Mouse (Mus musculus) kidney, adult 8-10 months (tissue): ENCODE data around the gene Drd2.

Source experiments
- DNase-seq, 2 experiments: peaks; one replicate each; pipeline ENCODE4 v3.0.0; 2022

Drd2 gene

DNA sequence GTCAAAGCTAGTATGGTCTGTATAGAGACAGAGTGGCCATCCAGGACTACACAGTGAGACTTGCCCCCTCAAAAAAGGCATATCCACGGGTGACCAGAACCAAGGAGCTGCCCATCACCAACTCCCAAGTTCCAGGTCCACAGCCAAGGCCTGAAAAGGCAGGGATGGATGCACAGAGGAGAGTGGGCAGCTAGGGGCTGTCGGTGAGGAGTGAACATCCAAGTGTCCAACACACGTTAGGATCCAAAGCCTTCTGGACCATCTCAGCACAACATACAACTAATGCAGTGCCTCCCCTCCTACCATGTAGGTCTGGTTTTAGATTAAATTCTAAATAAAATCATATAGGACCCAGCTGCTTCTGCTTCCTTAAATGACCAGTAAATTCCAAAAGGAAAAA is 115.7 kb downstream of the Drd2 start:
- DNase-seq, result no peak
